Mouse (Mus musculus) layer of hippocampus, adult 11-12 months (tissue): ENCODE data around the gene Pcyt1b.
A peak's percentile ranks its signal among the peaks of the same experiment; 100 is the strongest.

Experiments used
- DNase-seq: peaks from one replicate; pipeline ENCODE4 v3.0.0; 2022; ENCODE audit warnings: low spot score

The Pcyt1b gene

GRCm38 (mm10) chrX:93732975-93733748, 78.5 kb downstream of the Pcyt1b start:
- DNase-seq: no peak

- no peak for DNase-seq
These were observed 94.5 kb downstream of the Pcyt1b start for GRCm38 (mm10) chrX:93749165-93749564.

DNA sequence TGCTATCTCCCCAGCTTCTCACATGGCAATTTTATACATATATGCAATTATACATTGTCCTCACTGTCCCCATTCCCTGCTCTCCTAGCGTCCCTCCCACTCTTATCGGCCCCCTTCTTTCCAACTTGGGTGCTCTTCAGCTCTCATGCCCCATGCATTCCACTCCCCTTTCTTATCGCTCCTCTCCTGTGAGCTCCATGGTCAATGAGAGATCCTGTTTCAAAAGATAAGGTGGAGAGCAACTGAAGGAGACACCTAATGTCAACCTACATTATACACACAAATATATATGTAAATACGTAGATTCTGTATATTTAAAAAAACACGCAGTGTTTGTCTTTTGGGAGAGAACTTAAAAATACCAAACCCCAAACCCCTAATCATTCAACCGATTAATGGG, 95.9 kb downstream of the Pcyt1b start:
- DNase-seq: no peak

DNA sequence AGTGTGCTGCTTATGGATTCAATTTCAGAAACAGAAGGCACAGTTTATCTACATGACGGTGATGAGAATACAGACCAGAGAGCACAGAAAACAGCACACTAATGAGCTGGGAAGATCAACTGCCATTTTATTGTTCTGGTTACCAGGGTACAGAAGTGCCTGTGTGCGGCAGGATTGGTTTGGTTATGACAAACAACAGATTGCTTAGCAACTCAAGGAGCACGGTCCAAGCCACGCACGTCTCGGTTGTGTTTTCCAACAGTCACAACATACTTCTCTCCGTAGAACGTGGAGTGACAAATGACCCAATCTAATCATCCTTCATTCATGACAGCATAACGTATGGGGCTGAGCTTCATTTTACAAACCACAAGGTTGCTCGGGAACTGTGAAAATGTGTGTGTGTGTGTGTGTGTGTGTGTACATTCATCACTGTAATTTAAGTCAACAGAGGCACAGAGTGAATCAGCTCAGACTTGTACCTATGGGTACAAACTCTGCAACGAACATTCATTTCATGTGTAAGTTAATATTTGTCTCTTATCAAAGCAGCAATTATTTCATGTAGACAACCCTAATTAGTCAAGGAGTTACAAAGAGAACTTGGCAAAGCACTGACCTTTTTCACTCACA, 100.7 kb downstream of the Pcyt1b start:
- peak; percentile 8 for DNase-seq

DNA sequence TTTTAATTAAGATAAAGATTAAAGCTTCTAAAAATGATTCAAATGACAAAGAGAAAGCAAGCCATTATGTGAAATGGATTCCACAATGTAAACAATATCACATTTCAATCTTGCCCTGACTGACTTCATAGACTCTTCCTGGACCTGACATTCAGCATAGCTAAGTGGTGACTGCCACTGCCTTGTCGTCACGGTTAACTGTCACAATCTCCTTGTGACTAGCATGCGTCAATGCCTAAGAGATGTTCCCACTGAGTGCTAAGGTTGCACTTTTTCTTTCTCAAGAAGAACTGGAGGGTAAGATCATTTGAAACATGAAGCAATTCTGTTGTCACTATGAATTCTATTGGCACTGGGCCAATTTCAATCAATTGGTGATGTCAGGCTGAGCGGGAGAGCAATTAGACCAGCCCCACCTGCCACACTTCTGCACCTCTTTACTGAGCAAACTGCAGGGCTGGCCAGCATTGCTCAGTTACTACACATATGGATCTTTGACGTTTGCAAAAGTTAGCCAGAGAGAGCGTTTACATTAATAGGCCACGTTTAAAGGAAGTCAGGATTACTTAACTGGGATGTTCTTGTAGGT, 102.3 kb downstream of the Pcyt1b start:
- no peak for DNase-seq

DNA sequence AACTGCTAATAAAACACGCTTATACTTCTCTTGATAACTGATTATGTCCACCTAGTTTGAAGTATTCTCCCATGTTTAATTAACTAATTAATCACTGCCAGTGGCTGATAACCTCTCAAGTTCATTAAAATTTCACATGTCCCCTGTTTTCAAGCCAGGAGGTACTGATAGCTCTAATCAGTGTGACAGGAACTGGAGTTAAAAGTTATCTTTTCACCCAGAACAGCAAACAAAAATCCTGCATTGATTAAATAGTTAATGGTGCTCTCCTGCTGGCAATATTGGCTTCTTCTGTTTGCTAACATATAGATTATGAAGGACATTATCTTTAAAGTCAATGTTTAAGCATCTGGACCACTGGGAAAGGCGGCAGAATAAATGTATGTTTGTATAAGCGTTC, 106.1 kb downstream of the Pcyt1b start:
- DNase-seq: no peak

DNA sequence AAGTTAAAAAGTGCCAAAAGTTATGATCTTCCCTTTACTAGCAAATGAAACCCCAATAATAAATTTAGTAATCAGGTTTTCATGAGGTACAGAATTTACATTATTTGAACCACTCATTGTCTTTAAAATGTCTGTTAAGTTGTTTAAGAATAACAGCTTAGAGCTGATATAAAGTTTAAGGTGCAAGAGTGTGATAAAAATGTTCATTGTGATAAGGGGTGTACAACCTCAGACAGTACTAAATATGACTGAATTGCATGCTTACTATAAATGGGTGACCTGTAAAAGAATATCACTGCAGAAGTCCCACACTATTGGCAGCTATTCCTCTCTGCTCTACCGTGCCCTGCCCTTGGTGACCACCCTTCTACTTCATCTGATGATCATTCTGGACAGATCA, 134.9 kb downstream of the Pcyt1b start:
- DNase-seq: no peak

DNA sequence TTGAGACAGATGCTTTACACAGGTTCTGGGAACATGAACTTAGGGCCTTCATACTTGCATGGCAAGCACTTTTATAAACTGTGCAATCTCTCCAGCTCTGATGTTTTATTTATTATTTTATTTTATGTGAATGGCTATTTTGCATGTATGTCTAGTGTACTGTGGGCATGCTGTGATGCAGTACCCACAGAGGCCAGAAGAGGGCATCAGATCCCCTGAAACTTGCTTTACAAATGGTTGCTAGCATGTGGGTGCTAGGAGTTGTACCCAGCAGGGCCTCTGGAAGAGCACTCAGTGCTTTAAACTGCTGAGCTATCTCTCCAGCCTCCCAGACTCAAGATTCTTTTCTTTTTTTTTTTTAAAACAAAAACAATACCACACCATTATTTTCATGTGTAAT, 138.5 kb downstream of the Pcyt1b start:
- peak; percentile 9 for DNase-seq
